Mouse (Mus musculus): ENCODE results near the gene Nfatc2.

Gene Nfatc2

DNA sequence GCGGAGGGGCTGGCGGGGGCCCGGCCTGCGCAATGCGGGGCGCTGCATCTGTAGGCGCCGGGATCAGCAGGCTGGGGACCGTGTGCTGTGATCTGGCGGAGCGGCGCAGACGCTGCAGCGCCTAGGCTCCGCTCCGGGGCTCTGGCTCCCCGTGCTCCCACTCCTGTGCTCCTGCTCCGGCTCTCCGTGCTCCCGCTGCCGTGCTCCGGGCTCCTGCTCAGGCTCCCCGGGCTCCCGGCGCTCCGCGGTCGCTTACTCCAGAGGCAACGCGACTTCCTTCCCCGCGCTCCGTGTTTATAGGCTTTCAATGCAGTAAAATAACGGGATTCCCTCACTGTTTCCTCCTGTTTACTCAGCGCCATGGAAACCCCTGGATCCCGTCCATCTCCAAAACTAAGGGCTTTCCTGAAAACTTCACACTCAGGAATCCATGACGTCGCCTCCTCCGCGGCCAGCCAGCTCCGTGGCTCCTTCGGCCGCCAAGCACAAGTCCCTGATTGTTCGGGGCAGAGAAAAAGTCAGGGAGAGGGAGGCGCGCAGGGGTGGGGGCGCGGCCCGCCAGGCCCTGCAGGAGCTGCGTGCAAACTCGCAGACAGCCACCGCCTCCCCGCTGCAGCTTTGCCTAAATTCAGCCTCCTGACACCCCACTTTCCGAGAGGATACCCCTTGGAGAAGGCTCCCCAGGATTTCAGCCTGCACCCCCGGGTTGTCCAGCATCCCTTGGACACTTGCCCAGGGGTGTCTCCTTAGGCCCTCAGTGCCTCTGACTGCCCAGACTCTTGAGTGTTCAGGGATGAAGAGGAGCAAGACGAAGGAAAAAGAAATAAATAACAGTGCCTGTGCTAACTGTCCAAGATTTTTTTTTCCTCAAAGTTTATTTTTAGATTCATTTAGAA, at the start of gene Nfatc2:
TSS of gene Nfatc2 (minus strand) at position 167 of the 896 bp plus-strand sequence.
- DNase-seq (ENCODE audit: extremely low read depth, insufficient read length, low spot score), result no peak

GRCm38 (mm10) chr2:168648171-168648570, 46.7 kb upstream of the Nfatc2 start:
- peak; percentile 43 for DNase-seq (ENCODE audit: extremely low read depth, insufficient read length, low spot score)

- no peak for DNase-seq (ENCODE audit: extremely low read depth, insufficient read length, low spot score)
These were observed 43.4 kb upstream of the Nfatc2 start for GRCm38 (mm10) chr2:168644855-168645254.

DNA sequence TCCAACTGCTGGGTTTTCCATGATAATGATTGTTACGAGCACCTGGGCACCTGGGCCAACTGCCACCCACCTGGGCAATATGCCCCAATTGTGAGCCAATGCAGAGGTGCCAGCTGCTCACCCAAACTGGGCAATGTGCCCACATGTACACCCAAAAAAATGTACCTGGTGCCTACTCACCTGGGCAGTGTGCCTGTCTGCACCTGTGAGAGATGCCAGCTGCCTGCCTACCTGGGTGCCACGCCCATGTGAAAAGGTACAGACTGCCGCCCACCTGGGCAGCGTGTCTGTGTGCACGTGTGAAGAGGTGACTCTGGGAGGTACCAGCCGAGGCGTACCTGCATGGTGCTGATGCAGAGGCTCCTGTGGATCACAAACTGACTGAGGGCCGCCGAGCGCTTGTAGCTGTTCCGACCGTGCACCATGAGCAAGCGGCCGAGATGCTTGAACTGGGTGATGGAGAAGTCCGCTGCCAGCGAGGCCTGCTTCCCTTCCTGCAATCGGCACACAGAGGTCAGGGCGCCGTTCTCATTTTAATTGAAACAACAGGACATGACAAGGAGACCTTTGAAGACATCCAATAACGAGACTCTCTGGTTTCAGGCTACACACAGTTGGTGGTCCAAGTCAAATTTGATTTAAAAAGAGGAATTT, 42.2 kb upstream of the Nfatc2 start:
- no peak for DNase-seq (ENCODE audit: extremely low read depth, insufficient read length, low spot score)

DNA sequence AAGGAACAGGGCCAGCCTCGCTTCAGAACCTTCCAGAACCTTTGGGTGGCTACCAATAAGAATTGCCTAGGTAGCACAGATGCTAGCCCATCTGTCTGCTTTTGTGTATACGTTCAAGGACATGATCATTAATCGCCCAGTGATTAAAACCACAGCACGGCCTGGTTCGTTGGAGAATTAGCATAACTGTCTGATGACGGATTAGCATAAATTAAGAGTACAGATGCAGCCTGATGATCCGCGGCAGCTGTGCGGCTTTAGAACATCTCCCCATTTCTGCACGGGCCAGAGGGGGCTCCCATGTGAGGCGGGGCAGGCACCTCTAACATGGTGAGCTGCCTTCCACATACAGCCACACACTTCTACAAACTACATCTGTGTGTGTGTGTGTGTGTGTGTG, 40.7 kb upstream of the Nfatc2 start:
- no peak for DNase-seq (ENCODE audit: extremely low read depth, insufficient read length, low spot score)

DNA sequence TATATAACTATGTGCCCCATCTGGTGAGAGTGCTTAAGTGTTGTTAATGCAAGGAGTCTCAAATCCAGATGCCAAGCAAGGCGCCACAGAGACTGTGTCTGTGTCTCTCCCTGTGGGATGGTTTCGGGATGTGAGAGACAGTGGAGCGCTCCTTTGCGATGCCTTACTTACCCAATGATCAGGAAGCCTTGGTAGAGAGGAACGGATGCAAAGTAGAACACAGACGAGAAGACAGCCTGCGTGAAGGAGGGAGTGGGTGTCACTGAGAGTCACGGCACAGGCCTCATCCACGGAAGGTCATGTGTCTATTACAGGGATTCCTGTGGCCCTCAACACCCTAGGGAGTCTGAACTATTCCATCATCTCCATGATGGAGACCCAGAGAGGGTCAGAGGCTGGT, 39.0 kb upstream of the Nfatc2 start:
- no peak for DNase-seq (ENCODE audit: extremely low read depth, insufficient read length, low spot score)

GRCm38 (mm10) chr2:168634881-168635280, 33.4 kb upstream of the Nfatc2 start:
- DNase-seq (ENCODE audit: extremely low read depth, insufficient read length, low spot score), result no peak

GRCm38 (mm10) chr2:168633301-168633816, 31.9 kb upstream of the Nfatc2 start:
- no peak for DNase-seq (ENCODE audit: extremely low read depth, insufficient read length, low spot score)

GRCm38 (mm10) chr2:168632543-168632942, 31.1 kb upstream of the Nfatc2 start:
- no peak for DNase-seq (ENCODE audit: extremely low read depth, insufficient read length, low spot score)

- DNase-seq (ENCODE audit: extremely low read depth, insufficient read length, low spot score), result peak; percentile 59
These were observed 27.3 kb upstream of the Nfatc2 start for GRCm38 (mm10) chr2:168628787-168629186.

DNA sequence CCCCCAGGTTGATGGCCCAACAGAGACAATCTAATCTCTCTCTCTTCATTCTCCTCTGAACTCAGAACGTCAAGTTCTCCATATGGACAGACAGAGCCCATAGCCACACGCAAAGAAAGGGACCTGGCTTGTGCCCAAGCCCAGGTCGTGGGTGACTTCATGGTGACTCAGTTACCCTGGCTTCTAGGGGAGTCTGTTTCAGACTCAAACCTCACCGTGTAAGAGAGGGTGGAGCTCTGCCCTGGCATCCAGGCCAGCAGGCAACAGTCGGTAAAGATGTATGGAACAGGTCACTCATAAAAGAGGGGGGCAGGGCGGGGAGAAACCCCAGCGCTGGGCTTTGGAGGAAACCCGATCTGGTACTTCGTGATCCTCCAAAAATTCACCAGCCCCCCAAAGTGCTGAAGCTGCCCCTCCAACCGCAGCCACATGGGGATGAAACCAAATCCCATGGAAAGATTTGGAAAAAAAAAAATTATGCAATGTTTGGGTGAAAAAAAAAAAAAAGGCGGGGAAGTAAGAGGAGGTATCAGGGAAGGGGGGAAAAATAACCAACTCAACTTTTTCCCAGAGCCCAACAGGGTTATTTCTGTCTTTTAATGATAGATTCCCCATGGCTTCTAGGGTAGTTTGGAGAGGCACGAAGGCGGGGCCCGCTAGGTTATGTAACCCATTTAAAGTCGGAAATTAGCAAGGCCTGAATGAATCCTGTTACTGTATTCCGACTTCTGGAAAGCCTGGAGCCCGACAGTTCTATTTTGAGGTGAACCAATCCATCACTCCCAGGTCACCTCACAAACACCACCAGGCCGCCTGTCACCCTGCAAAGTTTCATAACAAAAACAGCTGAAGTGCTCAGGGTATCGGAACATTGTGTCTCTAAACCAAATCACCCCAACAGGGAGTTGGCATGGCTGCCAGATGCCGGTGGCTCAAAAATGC, 26.6 kb upstream of the Nfatc2 start:
- DNase-seq (ENCODE audit: extremely low read depth, insufficient read length, low spot score), result peak; percentile 82

GRCm38 (mm10) chr2:168626385-168626784, 24.9 kb upstream of the Nfatc2 start:
- no peak for DNase-seq (ENCODE audit: extremely low read depth, insufficient read length, low spot score)

DNA sequence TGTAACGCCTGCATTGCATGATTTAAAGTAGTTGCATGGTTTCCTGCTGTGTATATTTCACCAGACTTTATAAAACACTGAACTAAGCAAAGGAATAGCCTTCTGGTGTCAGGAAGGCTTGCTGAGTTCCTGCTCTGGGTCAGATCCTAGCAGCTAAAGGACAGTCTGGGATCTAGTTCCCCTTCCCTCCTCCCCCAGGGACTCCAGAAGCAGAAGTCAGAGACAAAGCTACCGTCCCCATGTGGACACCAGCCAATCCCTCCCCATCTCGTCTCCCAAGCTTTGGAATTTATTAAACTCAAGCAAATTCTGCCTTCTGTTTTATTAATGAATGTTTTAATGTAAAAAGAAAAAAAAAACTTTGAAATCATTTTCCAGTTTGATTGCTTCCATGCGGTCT, 23.6 kb upstream of the Nfatc2 start:
- DNase-seq (ENCODE audit: extremely low read depth, insufficient read length, low spot score), result no peak

DNA sequence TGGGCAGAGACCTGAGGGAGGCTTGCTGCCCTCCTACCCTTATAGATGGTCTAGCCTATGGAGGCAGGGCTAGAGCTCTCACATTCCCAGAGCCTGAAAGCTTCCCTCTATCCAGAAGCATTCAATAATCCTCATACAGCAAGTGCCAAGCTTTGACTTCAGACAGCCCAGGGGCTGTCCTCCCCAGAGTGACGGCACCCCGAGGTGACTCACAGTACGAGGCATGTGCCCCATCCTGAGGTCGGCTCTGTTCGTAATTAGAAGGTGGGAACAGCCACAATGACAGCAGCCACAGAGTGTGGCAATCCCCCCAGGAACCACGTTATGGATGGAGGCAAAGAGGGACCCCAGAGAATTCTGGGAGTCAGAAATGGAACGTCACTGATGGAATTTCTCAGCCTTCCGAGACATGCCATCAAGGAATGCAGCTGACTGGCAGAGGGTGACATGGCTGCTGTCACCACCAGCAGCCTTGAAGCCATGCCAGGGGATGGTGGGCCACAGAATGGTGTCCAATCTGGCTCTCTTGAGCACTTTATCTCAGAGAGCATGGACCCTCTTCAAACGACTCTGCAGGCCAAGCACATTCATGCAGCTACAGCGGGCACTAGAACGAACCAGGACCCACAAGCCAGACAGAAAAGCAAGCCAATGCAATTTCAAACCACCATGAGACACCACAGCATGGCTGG, 19.8 kb upstream of the Nfatc2 start:
- DNase-seq (ENCODE audit: extremely low read depth, insufficient read length, low spot score), result peak; percentile 64

- DNase-seq (ENCODE audit: extremely low read depth, insufficient read length, low spot score), result no peak
These were observed 16.8 kb upstream of the Nfatc2 start for GRCm38 (mm10) chr2:168618205-168618717.

GRCm38 (mm10) chr2:168615160-168615559, 13.7 kb upstream of the Nfatc2 start:
- DNase-seq (ENCODE audit: extremely low read depth, insufficient read length, low spot score), result peak; percentile 54

DNA sequence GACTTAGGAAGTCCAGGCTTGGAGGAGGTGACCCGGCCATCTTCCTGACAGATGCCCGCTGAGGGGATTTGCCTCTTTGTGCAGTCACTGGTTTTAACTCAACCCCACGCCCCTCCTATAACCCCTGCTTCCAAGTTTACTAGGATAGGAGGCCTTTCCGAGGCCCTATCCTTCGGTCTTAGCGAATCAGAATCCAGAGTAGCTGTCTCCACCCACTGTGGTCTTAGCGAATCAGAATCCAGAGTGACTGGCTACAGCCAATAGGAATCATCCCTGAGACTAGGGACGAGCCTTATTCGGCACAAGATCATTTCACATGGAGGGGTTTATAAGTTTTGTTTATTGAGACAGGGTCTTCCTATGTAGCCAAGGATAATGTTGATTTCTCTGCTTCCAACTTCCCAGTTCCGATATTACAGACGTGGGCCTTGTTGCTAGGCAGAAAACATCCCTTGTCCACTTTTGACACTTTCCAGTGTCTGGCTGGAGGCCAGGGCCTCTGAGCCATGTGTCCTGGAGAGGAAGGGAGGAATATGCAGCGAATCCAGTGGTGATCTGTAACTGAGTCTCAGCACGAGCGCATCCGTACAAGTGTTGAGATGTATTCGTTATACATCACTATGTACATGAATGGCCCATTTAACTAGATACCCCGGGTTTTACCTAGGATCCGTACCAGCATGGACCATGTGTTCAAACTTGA, 12.9 kb upstream of the Nfatc2 start:
- no peak for DNase-seq (ENCODE audit: extremely low read depth, insufficient read length, low spot score)

DNA sequence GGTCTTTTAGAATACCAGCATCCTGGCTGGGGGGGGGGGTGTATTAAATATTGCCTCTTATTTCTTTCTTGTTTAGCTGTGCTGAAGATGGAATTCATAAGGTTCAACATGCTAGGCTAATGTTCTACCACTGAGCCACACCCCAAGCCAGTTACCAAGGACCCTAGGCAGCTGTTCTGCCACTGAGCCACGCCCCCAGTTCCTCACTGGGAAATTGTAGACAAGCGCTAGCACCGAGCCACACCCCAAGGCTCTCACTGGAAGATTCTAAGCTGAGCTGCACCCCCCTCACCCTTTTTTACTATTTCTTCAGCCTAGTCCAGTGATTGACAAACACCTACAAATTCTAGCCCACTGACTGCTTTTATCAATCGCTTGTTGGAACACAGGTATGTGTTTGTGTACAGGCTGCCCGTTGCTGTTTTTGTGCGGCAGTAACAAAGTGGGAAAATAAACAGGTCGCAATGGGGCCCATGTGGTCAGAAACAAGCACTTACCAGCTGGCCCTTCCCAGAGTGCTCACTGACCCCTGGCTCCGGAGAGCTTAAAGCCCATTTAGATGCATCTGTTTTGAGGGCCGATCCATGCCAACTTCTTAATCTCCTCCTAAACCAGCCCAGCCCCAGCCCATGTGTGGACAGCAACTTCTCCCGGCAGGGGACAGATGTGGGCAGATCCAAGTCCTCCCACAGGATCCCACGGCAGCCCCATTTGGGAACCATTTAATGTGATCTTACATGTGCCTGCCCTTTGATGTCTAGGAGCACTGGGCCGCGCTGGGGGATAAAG, 11.8 kb upstream of the Nfatc2 start:
- no peak for DNase-seq (ENCODE audit: extremely low read depth, insufficient read length, low spot score)
